Mouse (Mus musculus) embryo, embryonic 11.5 days (tissue): ENCODE measurements around the gene Rprd1b.
"Not testable (repeated sequence)": the region's sequence is repeated elsewhere in the genome, so short reads cannot be mapped to it uniquely, and the experiment has no call there.

Experiments
- DNase-seq: peaks from one replicate; pipeline ENCODE4 v3.0.0-alpha.2; 2012; ENCODE audit warnings: low read depth, low spot score

Gene Rprd1b

DNA sequence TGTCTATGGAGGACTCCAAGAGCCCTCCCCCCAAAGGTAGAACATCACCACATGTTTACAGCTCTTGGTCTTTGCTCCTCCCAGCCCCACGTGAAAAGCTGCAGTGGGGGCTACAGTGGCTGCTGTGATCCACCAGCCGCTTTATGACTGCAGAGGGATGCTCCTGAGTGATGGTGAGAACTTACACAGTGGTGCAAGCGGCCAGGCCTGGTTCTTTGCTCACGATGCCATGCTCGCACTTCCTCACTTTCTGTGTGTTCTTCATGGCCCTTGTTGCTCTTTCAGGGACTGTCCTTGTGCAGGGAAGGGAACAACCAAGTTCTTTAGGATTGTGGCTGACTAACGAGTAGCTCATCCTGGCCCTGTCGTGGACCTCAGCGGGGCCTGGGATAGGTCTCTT is 15.2 kb downstream of the Rprd1b start:
- DNase-seq, result no peak

DNA sequence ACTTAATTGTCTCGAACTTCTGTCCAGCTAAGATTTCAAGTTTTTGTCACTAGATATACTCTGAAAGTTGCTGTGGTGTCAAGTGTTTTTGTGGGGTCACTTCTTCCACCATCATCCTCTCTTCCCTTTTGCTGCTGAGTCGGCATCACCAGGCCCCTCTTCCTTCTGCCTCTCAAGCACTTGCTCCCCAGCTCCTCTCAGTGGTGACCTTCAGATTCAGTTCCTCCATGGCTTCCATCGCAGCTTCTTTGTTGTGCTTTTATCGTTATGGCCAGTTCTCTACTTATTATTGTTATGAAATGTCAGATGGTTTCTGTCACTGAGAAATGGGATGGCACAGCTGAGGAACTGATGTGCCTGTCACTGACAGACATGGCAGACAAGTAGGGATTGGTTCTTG is 17.9 kb downstream of the Rprd1b start:
- DNase-seq, result no peak

DNA sequence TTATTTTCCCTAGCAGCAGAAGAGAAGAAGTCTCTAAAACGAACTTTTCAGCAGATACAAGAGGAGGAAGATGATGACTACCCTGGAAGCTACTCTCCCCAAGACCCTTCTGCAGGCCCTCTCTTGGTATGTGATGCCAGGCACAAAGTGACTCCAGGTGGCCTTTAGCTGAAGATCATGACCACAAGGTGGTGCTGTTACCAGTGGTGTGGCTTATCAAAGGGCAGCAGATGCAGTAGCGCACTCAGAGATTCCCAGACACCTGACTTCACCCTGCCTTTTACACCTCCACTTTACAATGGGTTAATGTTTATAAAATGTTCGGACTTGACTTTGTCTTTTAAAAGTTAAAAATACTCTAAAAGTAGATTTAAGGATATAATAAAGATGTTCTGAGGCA is 19.6 kb downstream of the Rprd1b start:
- peak; percentile 47 for DNase-seq

DNA sequence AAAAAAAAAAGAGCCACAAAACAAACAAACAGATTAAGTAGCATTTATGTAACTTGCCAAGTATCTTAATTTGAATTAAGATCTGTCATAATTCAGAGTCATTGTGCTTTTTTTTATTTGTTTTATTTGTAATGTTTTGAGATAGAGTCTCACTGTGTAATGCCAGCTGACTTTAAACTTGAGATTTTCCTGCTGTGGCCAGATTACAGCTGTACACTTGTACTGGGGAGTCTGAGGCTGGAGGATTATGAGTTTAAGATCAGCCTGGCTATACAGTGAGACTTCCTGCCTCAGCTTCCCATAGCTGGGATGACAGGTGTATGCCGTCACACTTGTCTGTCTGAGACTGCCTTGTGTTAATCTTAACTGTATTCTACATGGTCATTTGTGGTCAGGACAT is 20.4 kb downstream of the Rprd1b start:
- DNase-seq, result no peak

DNA sequence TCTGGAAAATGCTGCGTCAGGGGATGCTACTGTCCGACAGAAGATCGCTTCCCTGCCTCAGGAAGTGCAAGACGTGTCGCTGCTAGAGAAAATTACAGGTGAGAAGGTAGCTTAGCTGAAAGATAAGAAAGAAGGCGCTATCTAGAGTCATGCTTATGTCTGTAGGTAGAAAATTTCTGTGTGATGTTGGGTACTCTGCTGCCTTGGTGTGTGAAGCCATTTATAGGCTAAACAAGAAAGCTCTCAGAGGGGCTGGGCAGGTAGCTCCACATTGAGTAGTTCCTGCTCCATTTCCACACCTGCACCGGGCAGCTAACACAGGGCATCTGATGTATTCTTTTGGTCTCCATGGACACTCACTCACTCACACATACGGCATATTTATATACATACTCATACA is 21.8 kb downstream of the Rprd1b start:
- DNase-seq, result no peak

DNA sequence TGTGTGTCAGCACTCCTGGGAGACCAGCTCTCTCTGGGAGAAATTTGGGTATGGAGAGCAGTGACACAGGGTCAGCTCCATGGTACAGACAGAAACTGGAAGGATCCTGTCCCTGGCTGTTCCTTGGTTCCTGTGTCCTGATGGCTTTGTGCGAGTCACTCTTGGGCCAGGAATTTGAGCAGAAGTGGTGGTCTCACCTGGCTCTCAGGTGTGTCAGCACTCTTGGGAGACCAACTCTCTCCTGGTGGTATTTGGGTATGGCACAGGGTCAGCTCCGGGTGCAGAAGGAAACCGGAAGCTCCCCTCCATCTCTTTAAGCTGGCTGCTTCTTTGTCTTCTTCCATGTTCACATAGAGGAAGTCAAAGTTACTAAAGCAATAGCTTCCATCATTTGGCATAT is 26.3 kb downstream of the Rprd1b start:
- DNase-seq, result no peak

DNA sequence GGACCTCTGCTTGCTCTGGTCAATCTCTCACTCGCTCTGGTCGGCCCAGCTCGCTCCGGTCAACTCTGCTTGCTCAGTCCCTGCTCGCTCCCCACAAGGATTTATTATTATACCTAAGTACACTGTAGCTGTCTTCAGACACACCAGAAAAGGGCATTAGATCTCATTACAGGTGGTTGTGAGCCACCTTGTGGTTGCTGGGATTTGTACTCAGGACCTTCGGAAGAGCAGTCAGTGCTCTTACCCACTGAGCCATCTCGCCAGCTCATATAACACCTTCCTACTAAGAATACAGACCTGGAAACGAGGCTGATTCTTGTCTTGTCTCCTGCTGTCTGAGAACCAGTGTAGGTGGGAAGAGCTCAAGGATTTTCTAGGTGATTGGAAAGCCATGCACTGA is 27.1 kb downstream of the Rprd1b start:
- not testable (repeated sequence) for DNase-seq

DNA sequence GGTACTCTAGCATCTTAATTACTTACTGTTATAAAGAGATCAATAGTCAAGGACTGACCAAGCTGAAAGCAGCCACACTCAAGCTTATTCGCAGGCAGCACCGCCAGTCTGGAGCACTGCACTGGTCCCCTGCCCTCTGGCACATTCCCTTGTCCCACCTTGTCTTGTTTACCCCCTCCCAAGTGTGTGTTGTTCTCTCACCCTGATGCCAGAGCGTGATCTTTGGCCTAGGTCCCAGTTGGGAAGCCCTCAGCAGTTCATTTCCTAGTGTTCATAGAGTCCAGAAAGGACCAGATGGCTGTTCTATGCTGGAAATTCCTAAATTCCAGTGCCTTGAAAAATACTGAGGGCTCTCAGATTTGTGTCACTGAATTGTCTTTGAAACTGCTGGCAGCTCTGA is 28.7 kb downstream of the Rprd1b start:
- DNase-seq, result no peak

DNA sequence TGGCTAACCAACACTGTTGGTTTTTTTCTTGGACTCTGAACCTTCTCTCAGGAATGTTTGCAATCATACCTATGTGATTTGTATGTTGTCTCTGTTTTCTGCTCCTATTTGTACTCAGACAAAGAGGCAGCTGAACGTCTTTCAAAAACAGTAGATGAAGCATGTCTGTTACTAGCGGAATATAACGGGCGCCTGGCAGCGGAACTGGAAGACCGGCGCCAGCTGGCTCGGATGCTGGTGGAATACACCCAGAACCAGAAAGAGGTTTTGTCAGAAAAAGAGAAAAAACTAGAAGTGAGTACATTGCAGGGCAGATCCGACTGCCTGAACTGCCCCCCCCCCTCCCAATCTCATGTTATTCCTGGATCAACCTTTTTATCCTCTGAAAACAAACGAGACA is 30.2 kb downstream of the Rprd1b start:
- DNase-seq, result no peak

DNA sequence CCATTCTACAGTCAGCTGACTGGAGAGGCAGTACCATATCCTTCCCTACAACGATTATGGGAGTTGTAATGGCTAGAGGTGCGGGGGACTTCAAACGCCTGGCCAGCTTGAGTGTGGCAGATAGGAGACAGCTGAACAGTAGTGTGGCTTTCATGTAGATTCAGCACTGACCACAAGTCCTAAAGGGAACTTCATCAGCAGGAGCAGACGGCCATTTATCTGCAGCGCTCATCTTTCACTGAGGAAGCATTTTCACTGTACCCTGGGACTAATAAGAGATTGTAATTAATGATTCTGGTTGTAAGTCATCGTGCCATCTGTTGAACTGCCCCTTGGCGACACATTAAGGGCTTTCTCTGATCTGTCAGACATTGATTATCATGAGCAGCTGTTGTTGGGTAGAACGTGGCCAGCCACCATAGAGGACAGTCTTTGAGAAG is 31.4 kb downstream of the Rprd1b start:
- no peak for DNase-seq

DNA sequence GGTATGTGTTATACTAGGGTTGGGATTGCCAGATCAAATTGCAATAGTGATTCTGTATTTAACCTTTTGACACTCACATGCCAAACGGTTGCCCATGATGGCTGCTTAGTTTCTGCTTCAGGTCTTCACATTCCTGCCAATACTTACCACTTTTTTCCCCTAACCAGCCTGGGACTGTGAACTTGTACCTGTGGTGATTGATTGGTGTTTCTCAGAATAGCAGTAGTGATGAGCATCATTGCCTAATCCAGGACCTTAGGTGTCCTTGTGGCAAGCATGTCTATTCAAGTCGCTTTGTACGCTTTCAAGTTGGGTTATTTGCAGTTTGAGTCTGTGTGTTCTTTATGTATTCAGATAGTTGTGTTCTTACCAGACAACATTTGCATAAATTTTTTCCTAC is 34.7 kb downstream of the Rprd1b start:
- DNase-seq, result no peak

DNA sequence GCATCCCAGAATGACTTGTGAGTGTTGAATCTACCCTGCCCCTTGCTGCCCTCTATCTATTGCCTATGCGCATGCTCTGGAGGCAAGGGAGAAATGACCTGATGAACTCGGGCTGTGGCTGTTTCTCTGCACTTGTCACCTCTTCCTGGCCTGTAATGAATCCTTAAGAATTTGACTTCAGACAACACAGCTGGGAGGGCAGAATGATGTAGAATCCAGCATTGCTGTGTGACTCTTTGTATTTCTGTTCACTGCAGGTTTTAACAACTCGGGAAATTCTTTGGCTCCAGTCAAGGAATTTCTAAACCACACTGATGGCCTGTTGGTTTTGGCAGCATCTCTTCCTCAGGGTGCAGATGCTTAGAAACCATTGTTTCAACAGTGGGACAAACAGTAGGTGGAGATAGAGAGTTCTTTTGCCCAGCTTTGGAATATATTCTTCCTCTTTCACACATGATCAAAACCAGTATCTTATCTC is 36.3 kb downstream of the Rprd1b start:
- DNase-seq, result no peak

DNA sequence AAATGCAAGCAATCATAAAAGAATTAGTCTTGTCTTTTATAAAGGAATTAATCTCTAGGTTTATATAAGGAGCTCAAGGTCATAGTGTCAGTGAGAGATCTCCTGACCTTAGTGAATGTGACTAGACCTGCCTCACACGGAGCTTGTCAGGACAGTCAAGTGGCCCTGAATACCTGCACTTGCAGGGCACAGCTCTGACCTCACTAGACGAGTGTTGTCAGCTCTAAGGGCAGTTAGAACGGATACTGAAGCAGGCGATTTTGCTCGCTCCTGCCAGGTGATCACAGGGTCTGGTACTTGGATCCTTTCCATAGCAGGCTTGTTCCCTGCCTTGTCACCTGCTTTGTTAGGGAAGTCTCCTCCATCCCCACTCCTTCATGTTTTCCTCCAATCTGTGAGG is 36.8 kb downstream of the Rprd1b start:
- DNase-seq, result no peak

DNA sequence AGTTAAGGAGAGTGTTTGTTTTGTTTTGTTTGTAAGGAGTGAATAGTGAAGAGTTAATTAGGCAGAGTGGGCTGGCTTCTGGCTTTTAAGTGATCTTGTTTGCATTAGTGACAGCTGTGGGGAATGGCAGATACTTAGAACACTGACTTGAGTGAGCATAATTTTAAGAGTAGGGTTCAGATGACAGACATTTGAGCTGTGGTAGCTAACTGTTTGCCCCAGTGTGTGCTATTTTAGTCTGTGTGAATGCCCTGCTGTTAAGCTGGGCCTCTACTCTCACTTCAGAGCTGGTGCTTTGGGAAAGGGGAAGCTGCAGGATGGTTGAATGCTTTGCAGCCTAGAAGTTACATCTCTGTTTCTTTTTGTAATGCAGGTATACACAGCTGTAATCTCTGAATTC is 38.2 kb downstream of the Rprd1b start:
- no peak for DNase-seq

DNA sequence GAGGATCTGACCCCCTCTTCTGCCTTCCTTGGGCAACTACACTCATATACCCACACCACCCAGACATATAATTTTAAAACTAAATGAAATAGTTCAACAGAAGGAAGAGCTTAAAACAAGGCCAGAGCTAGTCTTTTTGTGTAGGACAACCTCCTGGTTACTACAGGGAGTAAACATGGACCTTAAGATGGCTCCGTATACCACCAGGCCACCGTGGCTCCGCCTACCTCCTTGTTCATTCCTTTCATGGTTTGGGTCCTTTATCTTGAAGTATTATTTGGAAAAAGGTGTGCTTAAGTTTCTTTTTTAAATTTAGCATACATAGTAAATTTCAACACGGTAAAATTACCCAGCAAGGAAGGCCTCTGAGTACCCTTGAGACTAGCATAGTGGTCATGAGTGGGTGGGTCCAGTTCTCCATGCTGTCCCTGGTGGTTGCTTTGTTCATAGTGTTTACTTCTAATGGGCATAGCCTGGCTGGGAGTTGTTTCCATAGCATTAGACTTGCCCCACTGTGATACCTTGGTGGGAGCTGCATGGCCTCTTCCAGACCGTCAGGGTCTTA is 39.0 kb downstream of the Rprd1b start:
- no peak for DNase-seq

DNA sequence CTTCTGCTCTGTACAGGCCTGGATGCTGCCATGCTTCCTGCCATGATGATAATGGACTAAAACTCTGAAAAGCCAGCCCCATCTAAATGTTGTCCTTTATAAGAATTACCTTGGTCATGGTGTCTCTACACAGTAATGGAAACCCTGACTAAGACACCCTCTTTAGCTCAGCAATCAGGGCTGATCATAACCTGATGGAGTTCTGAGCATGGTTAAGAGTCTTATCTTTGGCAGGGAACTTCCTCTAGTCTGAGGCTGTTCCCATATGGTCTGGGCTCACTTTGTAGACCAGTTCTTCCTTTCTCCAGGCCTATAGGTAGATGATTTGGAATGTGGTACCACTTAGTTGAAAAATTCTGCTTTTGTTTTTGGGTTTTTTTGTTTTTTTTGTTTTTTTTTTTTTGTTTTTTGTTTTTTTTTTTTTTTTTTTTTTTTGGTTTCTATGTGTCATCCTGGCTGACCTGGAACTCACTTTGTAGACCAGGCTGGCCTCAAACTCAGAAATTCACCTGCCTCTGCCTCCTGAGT is 40.2 kb downstream of the Rprd1b start:
- DNase-seq, result no peak

DNA sequence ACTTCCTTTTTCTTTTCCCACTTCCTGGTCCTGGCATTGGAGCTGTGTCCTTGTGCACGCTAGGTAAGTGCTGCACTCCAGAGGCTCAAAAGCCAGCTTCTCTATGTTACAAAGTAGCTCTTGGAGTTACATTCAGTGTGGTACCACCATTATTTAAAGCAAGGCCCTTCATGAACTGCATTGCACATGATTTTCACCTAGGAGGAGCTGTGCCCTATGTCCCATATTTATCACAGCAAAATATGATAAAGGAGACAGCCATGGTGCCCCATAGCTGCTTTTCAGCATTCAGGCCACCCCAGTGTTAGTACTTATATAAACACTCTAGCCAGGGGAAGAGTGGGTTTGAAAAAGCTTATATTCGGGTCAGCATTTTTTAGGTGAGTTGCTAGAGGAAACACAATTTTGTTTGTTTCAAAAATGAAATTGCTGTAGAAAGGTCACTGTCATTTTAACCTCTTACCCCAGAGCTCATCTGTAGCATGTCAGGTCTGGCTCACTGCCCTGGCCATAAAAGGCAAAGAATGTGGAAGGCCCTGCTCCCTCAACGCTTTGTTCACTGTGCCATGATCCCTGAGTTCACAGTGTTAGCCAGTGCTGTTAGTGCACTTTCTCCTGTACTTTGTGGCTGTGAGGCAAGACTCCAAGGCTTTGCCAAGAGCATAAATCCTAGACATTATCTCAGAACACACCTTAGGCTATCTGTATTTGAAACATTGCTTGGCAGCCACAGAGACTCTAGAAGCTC is 42.8 kb downstream of the Rprd1b start:
- DNase-seq, result no peak

DNA sequence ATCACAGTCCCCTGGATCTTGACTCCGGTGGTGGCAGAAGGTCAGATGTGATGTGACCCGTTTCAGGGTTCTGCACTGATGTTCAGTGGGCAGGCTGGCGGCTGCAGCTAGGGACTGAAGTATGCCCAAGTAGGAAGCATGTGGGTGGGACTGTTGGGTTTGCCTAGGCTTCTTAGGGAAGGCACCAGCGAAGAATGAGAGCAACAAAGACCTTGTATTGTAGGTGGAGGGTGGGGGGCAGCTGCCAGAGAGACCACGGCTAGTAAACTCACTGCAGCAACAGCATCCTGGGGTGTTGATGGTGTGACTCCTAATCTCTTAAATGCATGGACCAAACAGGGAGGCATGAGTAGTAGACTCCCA is 43.3 kb downstream of the Rprd1b start:
- no peak for DNase-seq

DNA sequence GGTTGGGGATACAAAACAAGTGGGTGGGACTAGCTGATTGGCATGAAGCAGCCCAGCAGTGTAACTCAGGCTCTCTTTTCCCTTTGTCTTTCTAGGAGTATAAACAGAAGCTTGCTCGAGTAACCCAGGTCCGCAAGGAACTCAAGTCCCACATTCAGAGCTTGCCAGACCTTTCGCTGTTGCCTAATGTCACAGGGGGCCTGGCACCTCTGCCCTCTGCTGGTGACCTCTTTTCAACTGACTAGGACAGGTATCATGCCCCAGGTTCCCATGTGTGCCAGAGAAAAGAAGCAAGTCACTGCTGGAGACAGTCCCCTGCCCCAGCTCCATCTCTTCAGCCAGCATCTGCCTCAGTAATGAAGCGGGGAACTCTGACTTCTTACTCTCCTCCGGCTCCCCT is 46.5 kb downstream of the Rprd1b start:
- no peak for DNase-seq

DNA sequence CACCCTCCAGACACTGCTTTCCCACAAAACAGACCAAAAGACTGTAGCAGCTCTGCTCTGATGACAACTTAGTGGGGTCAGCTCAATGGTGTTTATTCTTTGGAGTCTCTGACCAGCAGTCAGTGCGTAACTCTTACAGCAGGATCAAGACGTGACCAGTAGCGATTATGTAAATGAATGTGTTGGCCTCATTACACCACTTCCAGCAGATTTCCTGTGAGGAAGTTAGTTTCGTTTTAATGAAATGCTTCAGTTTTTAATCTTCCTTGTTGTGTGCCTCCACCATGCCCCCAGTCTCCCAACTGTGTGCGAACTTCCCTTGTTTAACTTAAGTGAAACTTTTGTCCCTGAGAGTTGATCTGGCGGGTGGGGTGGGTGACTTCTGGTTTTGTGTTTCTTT is 48.4 kb downstream of the Rprd1b start:
- DNase-seq, result no peak

DNA sequence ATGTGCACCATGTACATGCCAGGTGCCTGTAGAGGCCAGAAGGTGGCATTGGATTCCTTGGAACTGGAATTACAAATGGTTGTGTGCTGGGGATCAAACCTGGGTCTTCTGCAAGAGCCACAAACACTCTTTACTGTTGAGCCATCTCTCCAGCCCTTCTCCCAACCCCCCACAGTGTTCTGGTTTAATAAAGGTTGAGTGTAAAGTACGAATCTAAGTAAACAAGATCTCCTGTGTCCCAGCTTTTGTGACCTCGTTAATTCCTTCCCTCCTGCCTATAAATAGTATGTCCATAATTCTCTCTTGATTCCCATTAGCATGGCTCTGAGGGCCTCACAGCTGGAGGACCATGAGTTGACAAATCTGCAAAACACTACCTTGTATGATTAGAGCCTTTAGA is 49.7 kb downstream of the Rprd1b start:
- no peak for DNase-seq

DNA sequence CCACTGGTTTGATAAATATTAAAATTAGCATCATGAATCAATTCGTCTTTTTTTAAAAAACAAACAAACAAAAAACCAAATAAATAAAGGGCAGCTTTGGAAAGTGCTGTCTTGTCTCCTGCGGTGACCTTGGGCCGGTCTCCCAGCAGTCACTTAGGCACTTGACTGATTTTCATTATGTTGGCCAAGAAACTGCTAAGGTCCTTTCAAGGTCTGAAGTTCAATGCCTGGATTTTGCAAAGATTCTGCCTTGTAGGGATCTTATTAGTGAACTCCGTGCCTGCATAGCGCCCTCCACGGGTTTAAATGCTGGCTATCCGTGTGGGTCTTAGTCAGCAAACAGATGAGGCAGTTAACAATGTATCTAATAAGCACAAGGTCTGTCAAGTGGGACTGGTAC is 50.7 kb downstream of the Rprd1b start:
- DNase-seq, result no peak

DNA sequence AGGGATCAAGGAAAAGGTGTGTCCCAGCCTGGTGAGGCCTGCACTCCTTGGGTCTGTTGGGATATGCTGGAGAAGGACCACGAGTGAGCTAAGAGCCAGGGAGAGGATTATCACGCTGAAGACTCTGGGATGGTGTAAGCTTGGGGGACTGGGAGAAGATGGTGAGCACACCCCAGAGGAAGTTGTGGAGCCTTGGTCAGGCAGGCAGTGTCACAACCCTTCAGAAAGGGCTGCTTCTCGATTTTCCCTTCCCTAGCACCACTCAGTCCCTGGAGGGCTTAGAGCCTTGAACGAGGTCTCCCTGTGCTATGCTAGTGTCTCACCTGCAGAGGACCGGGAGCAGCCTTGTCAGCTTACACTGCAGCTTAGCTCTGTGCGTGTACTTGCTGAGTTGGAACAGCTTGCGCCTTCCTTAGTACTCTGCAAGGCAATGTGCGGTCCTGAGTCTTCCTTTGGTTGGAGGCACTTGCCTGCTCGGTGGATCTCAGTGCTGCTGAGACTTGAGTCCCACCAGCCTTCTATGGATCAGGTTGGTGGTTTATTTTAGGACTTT is 51.6 kb downstream of the Rprd1b start:
- no peak for DNase-seq
